Mouse (Mus musculus) heart, adult 18-20 months (tissue): ENCODE data around the gene Irf7. TPM values are rescaled to one million over a fixed set of nuclear protein-coding genes. Genes with fewer than 3 reads are reported as not detected.
A peak's percentile ranks its signal among the peaks of the same experiment; 100 is the strongest.

Experiments
- DNase-seq, 2 experiments: peaks; one replicate each; pipeline ENCODE4 v3.0.0; 2021 to 2022; ENCODE audit warnings: mixed read lengths in 1 of 2
- microRNA-seq, 2 experiments: library from miRNA; unstranded; fragments of <30 nt; microRNA quantifications; one replicate each; pipeline ENCODE4 v1.2.0; 2022
- total RNA-seq, 2 experiments: library from RNA; stranded (reverse); gene quantifications; 2 replicates each; pipeline ENCODE4 v1.2.3; 2021

The Irf7 gene
- total RNA-seq, 2 experiments from 2014 or later, result 2.3 to 3.1 TPM

- peak; percentile 96 to 97 for DNase-seq
Measured at GRCm38 (mm10) chr7:141221249-141222125, 44.8 kb downstream of the Irf7 start.

GRCm38 (mm10) chr7:141220377-141220776 lies 45.9 kb downstream of the Irf7 start:
- no peak for DNase-seq

GRCm38 (mm10) chr7:141219558-141220099 lies 46.7 kb downstream of the Irf7 start:
- no peak for DNase-seq

GRCm38 (mm10) chr7:141218557-141219133 lies 47.6 kb downstream of the Irf7 start:
- no peak for DNase-seq

- DNase-seq, result no peak
Measured at GRCm38 (mm10) chr7:141218141-141218540, 48.1 kb downstream of the Irf7 start.

GRCm38 (mm10) chr7:141217343-141218013 lies 48.8 kb downstream of the Irf7 start:
- DNase-seq, result no peak

- no peak for DNase-seq
Measured at GRCm38 (mm10) chr7:141216894-141217293, 49.4 kb downstream of the Irf7 start.

GRCm38 (mm10) chr7:141215880-141216733 lies 50.2 kb downstream of the Irf7 start:
- DNase-seq, result peak; percentile 26 to 32

- peak; percentile 83 to 91 for DNase-seq
Measured at GRCm38 (mm10) chr7:141215101-141215879, 51.0 kb downstream of the Irf7 start, which contains the start of gene Rassf7. TSS of gene Rassf7 (plus strand) at chr7:141215860.

- DNase-seq, result no peak
Measured at GRCm38 (mm10) chr7:141214310-141214709, 52.0 kb downstream of the Irf7 start.

- DNase-seq, result no peak
Measured at GRCm38 (mm10) chr7:141213605-141214235, 52.6 kb downstream of the Irf7 start, which contains the start of gene Lmntd2. TSS of gene Lmntd2 (minus strand) at chr7:141214080.

GRCm38 (mm10) chr7:141213133-141213532 lies 53.1 kb downstream of the Irf7 start:
- DNase-seq, result no peak

Small RNA genes lying within 50 kb of the gene (microRNA-seq; reads per million reads assigned to microRNA genes)
- gene Mir210, result 110 to 403 reads per million in 2 experiments

Other genes starting within 250 kb of the Irf7 start
- not detected for gene Ifitm6, start 248.6 kb downstream of the Irf7 start, total RNA-seq
- not detected for gene Gm17387, start 237.3 kb downstream of the Irf7 start, total RNA-seq
- gene B4galnt4, start 205.4 kb downstream of the Irf7 start, total RNA-seq, result not detected
- gene Pkp3, start 188.3 kb downstream of the Irf7 start, total RNA-seq, result 1 to 10 TPM in 1 of 2 experiments, under 1 TPM in 1; 0.37 to 1.6 TPM
- 1 to 10 TPM; 4.2 to 4.7 TPM for gene Sigirr, start 165.9 kb downstream of the Irf7 start, total RNA-seq
- not detected for gene Ano9, start 148.7 kb downstream of the Irf7 start, total RNA-seq
- 10 to 100 TPM; 28.1 to 30.3 TPM for gene Ptdss2, start 144.1 kb downstream of the Irf7 start, total RNA-seq
- 10 to 100 TPM; 71.5 to 77.6 TPM for gene Rnh1, start 93.6 kb downstream of the Irf7 start, total RNA-seq
- 100 to 1,000 TPM in 1 of 2 experiments, 10 to 100 TPM in 1; 91.4 to 103 TPM for gene Hras, start 72.5 kb downstream of the Irf7 start, total RNA-seq
- 1 to 10 TPM; 2.0 to 3.4 TPM for gene Lrrc56, start 72.3 kb downstream of the Irf7 start, total RNA-seq
- gene Lmntd2, start 52.4 kb downstream of the Irf7 start, total RNA-seq, result not detected
- gene Rassf7, start 50.6 kb downstream of the Irf7 start, total RNA-seq, result under 1 TPM; 0.57 to 0.87 TPM
- 10 to 100 TPM; 33.7 to 34.8 TPM for gene Phrf1, start 37.7 kb downstream of the Irf7 start, total RNA-seq
- not detected for gene Cdhr5, start 10.3 kb upstream of the Irf7 start, total RNA-seq
- gene Sct, start 12.7 kb upstream of the Irf7 start, total RNA-seq, result not detected
- not detected for gene Drd4, start 25.5 kb upstream of the Irf7 start, total RNA-seq
- 10 to 100 TPM; 11.7 to 12.6 TPM for gene Deaf1, start 61.2 kb upstream of the Irf7 start, total RNA-seq
- gene Tmem80, start 61.3 kb upstream of the Irf7 start, total RNA-seq, result 10 to 100 TPM; 14.6 to 15.7 TPM
- 1 to 10 TPM; 1.7 to 3.0 TPM for gene Eps8l2, start 72.4 kb upstream of the Irf7 start, total RNA-seq
- gene Taldo1, start 125.7 kb upstream of the Irf7 start, total RNA-seq, result 100 to 1,000 TPM; 106 to 141 TPM
- gene Gatd1, start 147.7 kb upstream of the Irf7 start, total RNA-seq, result 10 to 100 TPM; 11.3 to 12.4 TPM
- gene Cend1, start 163.0 kb upstream of the Irf7 start, total RNA-seq, result 1 to 10 TPM in 1 of 2 experiments, under 1 TPM in 1; 0.80 to 1.3 TPM
- 10 to 100 TPM; 45.6 to 59.1 TPM for gene Slc25a22, start 171.4 kb upstream of the Irf7 start, total RNA-seq
- gene Pidd1, start 177.5 kb upstream of the Irf7 start, total RNA-seq, result under 1 TPM; 0.21 to 0.42 TPM
- gene Rplp2, start 180.9 kb upstream of the Irf7 start, total RNA-seq, result 1,000 to 10,000 TPM in 1 of 2 experiments, 100 to 1,000 TPM in 1; 998 to 1,000 TPM
- gene Pnpla2, start 188.7 kb upstream of the Irf7 start, total RNA-seq, result 100 to 1,000 TPM; 387 to 566 TPM
- gene Cracr2b, start 194.6 kb upstream of the Irf7 start, total RNA-seq, result 10 to 100 TPM; 22.5 to 23.3 TPM
- gene Cd151, start 200.9 kb upstream of the Irf7 start, total RNA-seq, result 100 to 1,000 TPM; 320 to 330 TPM
- 10 to 100 TPM; 82.3 to 97.7 TPM for gene Polr2l, start 208.7 kb upstream of the Irf7 start, total RNA-seq
- gene Tspan4, start 208.8 kb upstream of the Irf7 start, total RNA-seq, result 10 to 100 TPM; 18.9 to 22.9 TPM